Mouse (Mus musculus) monocyte, adult 2 months (primary cell): Measurements from ENCODE around the gene Nfya.

ENCODE experiments used
- DNase-seq, 2 experiments: peaks; one replicate each; pipeline ENCODE4 v3.0.0; 2022; ENCODE audit warnings: low spot score in 2 of 2, low read depth in 1 of 2

Gene Nfya

DNA sequence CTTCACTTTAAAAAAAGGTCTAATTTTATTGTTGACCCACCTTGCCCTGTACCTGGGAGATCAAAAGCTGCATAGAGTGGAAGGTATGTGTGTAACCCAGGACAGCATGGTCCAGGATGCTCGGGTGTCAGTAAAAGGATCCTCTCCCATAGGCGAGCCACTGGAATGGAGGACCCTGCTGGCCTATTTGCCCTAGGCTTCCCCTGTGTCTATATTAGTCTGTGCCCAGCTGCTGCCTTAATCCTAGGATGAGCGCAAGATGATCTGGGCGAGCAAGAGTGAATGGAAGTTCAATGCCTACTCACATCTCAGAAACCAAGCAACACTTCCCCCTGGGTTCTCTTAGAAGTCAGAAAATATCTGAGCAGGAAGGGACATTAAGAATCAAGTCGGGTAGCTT lies 21.3 kb upstream of the Nfya start:
- DNase-seq, result no peak

DNA sequence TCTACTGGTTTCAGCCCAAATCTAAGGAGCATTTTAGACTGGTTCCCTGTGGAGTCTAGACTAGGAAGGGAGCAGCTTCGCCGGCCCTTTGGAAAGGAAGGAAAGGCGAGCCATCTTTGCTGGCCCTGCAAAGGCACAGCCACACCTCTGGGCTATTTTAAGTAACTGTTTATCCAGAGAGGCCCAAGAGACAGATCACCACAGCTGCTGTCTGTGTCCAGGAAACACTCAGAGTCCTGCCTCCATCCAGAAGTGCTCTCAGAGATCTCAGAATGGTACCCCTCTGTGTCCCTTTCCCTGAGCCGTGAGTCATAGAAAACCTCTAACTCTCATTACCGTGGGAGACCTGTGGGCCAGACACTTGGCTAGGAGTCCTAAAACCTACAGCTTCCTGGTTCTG lies 20.7 kb upstream of the Nfya start:
- DNase-seq, result no peak

DNA sequence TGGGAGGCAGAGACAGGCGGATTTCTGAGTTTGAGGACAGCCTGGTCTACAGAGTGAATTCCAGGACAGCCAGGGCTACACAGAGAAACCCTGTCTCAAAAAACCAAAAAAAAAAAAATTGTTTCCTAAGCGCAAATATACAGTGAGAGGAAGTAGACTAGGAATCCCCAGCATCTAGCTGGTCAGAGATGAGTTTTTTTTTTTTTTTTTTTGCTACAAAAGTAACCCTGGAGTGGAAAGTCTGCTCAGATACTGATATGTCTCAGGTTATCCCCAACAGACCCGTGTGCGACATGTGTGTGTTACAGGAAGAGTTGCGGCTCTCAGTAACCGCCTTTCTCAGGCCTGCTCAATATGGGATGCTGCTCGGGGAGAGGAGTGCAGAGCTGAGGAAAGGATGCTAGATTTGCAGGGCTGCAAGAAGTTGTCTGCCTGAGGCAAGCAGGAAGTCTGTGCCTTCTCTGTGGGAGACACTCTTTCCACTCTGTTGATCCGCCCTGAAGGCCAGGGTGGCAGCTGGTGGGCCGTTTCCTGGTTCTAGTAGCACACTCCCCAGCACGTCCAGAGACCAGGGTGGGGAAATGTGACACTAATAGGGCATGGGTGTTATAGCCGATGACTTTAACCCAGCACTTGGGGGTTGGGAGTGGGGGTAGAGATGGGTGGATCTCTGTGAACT lies 18.3 kb upstream of the Nfya start:
- no peak for DNase-seq

DNA sequence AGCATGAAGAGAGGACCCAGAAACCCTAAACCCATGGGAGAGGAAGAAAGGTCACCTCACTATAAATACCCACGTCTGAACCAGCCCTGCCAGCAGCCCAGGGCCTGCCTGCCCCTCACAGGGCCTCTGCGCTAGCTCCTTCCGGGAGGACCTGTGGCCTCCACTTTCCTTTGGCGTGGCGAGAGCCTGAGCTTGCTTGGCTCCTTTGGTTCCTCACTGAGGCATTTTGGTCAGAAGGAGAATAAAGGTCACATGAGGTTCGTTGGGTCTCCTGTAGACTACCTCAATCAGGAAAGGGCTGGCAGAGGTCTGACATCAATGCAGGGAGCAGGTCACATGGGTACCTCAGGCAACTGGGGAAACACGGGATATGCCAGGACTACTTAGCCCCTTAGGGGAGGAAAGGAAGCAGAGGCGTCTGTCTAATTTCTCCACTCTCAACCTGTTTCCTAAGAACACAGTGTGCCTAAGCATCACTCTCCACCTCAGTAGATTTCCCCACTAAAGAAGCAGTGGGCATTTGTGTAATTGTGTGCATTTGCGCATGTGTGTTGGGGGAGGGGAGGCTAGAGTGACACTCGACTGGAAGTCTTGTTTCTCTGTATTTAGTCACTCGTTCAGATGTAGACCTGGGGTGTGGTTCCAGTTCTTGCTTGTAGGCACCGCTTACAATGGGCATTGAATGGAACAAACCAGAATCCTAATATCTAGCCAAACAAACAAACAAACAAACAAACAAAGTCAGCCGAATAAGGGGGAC lies 17.5 kb upstream of the Nfya start:
- DNase-seq, result no peak

DNA sequence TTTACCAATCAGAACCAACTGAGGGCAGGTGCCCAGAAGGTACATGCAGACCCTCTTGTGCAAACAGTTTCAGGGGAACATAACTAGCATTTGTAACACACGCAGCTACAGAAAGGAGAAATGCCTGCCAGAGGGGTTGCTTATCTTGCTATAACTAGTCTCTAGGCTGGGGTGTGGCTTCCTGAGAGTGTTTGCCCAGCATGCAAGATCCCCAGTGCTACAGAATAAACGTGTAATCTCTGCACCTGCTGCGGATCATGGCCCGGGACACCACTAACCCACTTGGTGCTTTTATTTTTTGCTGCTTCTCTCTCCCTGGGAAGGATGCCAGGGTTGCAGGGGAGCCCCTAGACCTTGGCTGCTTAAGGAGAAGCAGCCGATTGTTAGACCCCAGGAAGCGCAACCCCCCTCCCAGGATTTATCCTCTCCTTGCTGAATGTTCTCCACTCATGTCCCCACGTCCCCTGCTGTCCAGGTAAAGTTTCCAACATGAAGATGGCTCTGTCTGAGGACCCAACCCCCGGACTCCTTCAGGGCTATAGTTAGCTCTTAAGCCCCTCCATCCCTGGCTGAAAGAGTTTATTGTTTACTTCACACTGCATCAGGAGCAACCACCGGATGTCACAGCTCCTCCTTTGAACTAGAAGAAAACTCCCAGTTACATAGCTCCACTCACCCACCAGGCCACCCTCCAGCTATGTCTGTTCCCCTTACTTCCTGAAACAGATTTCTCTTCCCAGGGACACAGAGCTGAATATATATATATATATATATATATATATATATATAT lies 16.3 kb upstream of the Nfya start:
- DNase-seq, result no peak

DNA sequence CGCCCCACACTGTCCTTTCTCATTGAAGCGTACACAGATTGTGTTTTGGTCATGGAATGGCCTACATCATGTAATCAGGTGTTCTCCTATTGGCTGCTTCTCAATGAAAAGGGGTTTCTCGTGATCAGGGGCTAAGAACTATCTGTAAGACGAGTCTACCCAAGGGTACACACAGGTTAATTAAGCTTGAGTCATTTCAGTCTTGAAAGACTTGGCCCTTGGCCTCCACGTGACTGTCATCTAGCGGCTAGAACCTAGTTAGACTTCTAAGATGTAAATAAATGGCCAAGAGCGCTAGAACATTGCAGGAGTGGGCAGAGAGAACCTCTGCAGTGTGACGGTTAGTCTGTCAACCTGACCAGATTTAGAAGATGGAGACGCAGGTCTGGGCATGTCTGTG lies 14.5 kb upstream of the Nfya start:
- DNase-seq, result no peak

GRCm38 (mm10) chr17:48419571-48419970 lies 9.9 kb upstream of the Nfya start:
- DNase-seq, result no peak

DNA sequence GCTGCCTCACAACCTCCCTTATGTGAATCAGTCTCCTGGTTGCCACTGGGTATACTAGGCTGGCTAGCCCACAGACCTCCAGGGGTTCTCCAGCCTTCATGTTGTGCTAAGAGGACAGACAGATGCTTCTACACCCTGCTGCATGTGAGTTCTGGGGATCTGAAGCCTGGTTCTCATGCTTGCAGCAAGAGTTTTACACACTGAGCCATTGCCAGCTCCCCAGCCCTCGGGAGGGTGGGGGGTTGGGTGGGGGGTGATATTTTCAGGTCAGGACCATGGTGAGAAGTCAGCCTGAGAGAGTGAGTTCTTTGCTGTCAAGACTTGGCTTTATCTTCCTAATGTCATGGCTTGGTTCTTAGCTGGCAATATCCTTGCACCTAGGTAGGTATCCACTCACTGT lies 9.1 kb upstream of the Nfya start:
- DNase-seq, result no peak

DNA sequence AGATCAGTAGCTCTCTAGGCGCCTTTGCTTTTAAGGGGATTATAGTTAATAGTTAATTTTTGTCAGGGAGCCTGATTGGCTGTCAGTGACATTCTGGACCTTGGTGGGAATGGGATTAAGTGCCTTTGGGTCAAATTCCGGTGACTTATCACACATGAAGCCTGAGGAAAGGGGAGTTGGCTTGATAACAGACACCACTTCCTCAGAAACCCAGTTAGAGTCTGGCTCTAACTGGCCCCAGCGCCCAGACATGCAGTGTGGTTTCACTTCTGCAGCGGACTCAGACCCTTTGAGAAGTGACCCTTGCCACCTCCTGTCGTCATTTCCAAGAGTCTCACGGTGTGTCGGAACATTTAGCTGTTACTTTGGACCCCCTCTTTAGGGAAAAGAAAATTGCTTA lies 8.5 kb upstream of the Nfya start:
- DNase-seq, result peak; percentile 35 to 38

GRCm38 (mm10) chr17:48417521-48417920 lies 7.8 kb upstream of the Nfya start:
- DNase-seq, result no peak

GRCm38 (mm10) chr17:48416425-48417195 lies 6.9 kb upstream of the Nfya start:
- DNase-seq, result no peak

GRCm38 (mm10) chr17:48416011-48416410 lies 6.3 kb upstream of the Nfya start:
- DNase-seq, result no peak

- DNase-seq, result no peak
These were observed 1.5 kb upstream of the Nfya start for GRCm38 (mm10) chr17:48411241-48411640.

DNA sequence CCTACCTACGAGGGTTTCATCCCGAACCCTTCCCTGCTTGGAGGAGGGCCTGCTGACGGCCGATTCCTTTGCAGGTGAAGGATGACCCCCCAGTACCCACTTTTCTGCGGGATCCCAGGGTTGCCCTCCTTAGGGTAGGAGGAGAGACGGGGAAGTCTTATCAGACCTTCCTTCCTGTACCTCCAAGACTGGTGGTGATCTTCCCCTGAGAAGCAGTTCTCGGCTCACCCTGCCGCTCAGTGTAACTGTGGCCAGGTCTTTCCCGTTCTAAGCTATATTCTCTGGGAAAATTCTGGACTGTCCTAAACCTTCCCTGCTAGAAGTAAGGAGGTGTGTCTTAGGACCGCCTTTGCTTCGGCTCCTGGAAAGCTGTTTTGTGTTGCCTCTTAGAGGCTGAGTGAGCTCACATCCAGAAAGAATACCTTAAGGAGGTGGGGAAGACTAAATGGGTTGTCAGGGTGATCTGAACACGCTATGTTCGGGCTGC lies 636 bp upstream of the Nfya start:
- DNase-seq, result no peak

- DNase-seq, result peak; percentile 74 to 77
These were observed 997 bp downstream of the Nfya start for GRCm38 (mm10) chr17:48408526-48409291.

GRCm38 (mm10) chr17:48407910-48408525 lies 1.7 kb downstream of the Nfya start:
- DNase-seq, result no peak

DNA sequence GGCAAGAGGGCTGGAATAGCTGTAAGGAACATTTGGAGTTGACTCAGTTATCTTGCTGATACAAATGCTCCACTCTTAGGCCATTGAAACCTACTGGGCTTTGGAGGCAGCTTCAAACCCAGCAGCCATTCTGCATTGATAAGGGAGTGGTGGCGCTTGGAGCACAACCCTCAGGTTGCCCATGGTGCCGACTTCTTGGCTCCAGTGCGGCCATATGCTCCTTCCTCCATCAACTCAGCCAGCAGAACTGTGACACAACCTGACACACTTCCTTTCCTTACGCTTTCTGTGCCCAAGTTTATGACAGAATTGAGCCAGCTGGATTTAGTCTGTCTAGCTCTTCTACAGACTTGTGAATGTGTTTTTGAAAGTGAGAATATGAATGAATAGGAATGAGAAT lies 2.6 kb downstream of the Nfya start:
- DNase-seq, result no peak

GRCm38 (mm10) chr17:48404706-48405105 lies 5.0 kb downstream of the Nfya start:
- no peak for DNase-seq

DNA sequence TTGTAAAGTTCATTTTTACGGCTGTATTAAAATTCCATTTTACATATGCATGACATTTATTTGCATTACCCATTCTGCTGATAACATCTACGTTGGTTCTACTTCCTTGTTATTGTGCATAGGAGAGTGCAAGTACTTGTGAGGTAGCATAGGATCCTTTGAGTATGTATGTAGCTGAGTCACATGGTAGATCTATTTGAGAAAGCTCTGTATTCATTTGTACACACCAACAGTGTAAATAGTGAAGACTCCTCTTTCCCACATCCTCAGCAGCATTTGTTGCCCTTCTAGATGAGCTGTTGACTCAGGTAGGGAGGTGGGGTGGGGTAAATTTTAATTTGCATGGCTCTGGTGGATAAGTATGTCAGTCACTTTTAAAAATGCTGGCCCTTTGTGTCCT lies 5.9 kb downstream of the Nfya start:
- DNase-seq, result no peak

- DNase-seq, result no peak
These were observed 7.0 kb downstream of the Nfya start for GRCm38 (mm10) chr17:48402751-48403150.
